Mouse (Mus musculus) ES-E14 (cell line): ENCODE measurements around the gene Dock2.

Experiments
- HCFC1 ChIP-seq: IDR thresholded peaks from 2 replicates; pipeline ENCODE4 v1.6.1; 2012; ENCODE audit warnings: low read length, inconsistent platforms, borderline replicate concordance; ENCODE audit not compliant: insufficient read depth
- MAFK ChIP-seq: IDR thresholded peaks from 2 replicates; pipeline ENCODE4 v1.6.1; 2014; ENCODE audit warnings: mild to moderate bottlenecking, low read depth, low read length, inconsistent platforms; ENCODE audit not compliant: insufficient read depth
- ZC3H11A ChIP-seq: IDR thresholded peaks from 2 replicates; pipeline ENCODE4 v1.6.1; 2012; ENCODE audit warnings: low read depth, mild to moderate bottlenecking, inconsistent platforms, low read length, borderline replicate concordance
- ZNF384 ChIP-seq: IDR thresholded peaks from 2 replicates; pipeline ENCODE4 v1.6.1; 2012; ENCODE audit warnings: low read depth, low read length, inconsistent platforms

DNA sequence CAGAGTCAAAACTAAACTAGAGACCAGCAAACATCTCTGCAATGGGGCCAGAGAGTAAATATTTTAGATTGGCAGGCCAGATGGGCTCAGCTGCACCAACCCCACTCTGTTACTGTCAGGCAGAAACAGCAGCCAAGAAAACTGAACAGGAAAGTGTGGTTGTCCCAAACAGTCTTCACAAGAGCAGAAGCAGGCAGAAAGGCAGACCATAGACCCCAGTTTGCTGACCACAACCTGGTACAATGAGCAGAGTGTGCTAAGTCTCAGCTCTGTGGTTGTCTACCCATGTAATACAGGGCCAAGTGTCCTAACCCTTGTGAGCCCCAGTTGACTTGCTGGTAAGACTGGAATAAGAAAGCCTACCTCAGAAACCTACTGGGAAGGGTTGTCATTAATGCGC lies 543.4 kb downstream of the Dock2 start:
- no peak for TF ChIP-seq ZC3H11A
- TF ChIP-seq ZNF384, result no peak
- TF ChIP-seq MAFK, result no peak
- no peak for TF ChIP-seq HCFC1
